In the genomic region with DNA sequence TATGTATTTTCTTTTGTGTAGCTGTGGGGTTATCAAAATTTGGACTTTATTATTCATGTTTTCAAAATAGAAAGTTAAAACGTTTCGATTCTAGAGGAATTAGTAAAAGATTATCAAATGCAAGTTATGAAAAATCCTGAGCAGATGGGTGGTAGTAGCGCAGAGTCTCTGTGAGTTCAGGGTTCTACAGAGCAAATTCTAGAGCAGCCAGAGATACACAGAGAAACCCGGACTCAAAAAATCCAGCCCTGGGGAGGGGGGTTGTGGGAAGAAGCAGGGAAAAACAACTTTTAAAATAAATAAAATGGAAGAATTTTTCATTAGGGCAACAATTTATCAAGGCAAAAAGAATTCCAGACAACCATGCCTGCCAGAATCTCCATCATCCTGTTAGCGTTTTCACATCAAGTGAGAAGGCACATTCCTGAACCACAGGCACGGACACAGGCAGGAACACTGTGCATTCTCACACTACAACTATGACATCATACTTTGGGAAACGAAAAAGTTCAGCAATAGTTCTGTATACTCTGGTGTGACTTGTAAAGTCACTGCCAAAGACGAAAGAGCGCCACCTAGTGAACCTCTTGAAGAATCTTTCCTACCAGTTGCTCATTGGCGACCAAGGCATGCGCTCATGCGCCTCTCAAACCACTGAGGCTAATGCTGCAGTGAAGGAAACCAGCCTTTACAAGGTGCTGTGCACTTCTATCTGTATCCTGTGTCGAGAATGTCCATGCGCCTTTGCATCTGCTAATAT, we compare ENCODE assay signal across 9 mouse cellular contexts. TPM values are rescaled to one million over a fixed set of nuclear protein-coding genes. Genes with fewer than 3 reads are reported as not detected.
A peak's percentile ranks its signal among the peaks of the same experiment; 100 is the strongest.
DNase-seq lines count a peak whose midpoint lies in the region; ATAC-seq and TF ChIP-seq lines count a peak whose summit lies in the region.
"Had no signal": no experiment of that assay in that cellular context is flagged by ENCODE, and none has a peak within 500 bp of the region (broad histone marks: within the 10 kb centered on the region; RNA-seq: fewer than 3 reads in every experiment).

No protein-coding gene starts in this region.

- TF ChIP-seq CTCF in intestine, postnatal 0 days (IDR thresholded peaks at IDR 0.05; ENCODE audit: low read depth) = peak; percentile 79

- WGBS in intestine, postnatal 0 days = 21% methylated on average over 14 of the region's 14 CpGs
- WGBS in limb, embryonic 13.5 days = 28% methylated on average over 14 of the region's 14 CpGs
- 25% methylated on average over 14 of the region's 14 CpGs for WGBS in midbrain, embryonic 16.5 days

- H3K27me3 ChIP-seq in intestine, postnatal 0 days (replicated peaks; ENCODE audit: control insufficient read depth, insufficient read depth, low read length) = no peaks in the 10 kb centered on the region
- no peaks in the 10 kb centered on the region for H3K27me3 ChIP-seq in limb, embryonic 13.5 days
- H3K27me3 ChIP-seq in midbrain, embryonic 16.5 days (ENCODE audit: control insufficient read depth, insufficient read depth, low read depth, low read length) = no peaks in the 10 kb centered on the region

- no peak overlapping the region for H3K27ac ChIP-seq in intestine, postnatal 0 days (ENCODE audit: low read depth, low read length)
- no peak overlapping the region for H3K27ac ChIP-seq in limb, embryonic 13.5 days
- H3K27ac ChIP-seq in midbrain, embryonic 16.5 days (ENCODE audit: low read length) = no peak overlapping the region

- H3K4me2 ChIP-seq in intestine, postnatal 0 days (replicated peaks; ENCODE audit: low read depth) = no peak overlapping the region
- peak overlapping the region; percentile 28; the same call in 1 of the 2 replicates for H3K4me2 ChIP-seq in limb, embryonic 13.5 days (replicated peaks)
- no peak overlapping the region for H3K4me2 ChIP-seq in midbrain, embryonic 16.5 days (ENCODE audit: low read length)

- H3K9me3 ChIP-seq in intestine, postnatal 0 days (ENCODE audit: control insufficient read depth) = no peaks in the 10 kb centered on the region
- H3K9me3 ChIP-seq in limb, embryonic 13.5 days = no peaks in the 10 kb centered on the region
- no peaks in the 10 kb centered on the region for H3K9me3 ChIP-seq in midbrain, embryonic 16.5 days (replicated peaks; ENCODE audit: control insufficient read depth, low read length, poor library complexity, severe bottlenecking)

- DNase-seq in urinary bladder, postnatal 25 days (ENCODE audit: low spot score) = peak; percentile 19
- no peak for DNase-seq in urinary bladder, adult 2 months (ENCODE audit: low spot score)
- peak; percentile 93 for DNase-seq in embryo, embryonic 10.5 days (ENCODE audit: low spot score)
- no peak for DNase-seq in spleen, postnatal 36 days (ENCODE audit: low spot score in 2 of 2)

- no peaks in the 10 kb centered on the region for H3K4me1 ChIP-seq in intestine, postnatal 0 days (replicated peaks; ENCODE audit: control insufficient read depth, insufficient read depth, low read length)
- no peaks in the 10 kb centered on the region for H3K4me1 ChIP-seq in limb, embryonic 13.5 days
- H3K4me1 ChIP-seq in midbrain, embryonic 16.5 days (ENCODE audit: control insufficient read depth, insufficient read depth, low read length) = peaks cover 3% of the 10 kb centered on the region; the same call in 1 of the 2 replicates

- H3K4me3 ChIP-seq in intestine, postnatal 0 days (ENCODE audit: low read depth, low read length) = no peak overlapping the region
- H3K4me3 ChIP-seq in limb, embryonic 13.5 days = no peak overlapping the region
- H3K4me3 ChIP-seq in midbrain, embryonic 16.5 days (ENCODE audit: low read depth, low read length) = no peak overlapping the region
- H3K4me3 ChIP-seq: erythroblast, embryonic 14.5 days had no signal

- H3K36me3 ChIP-seq in intestine, postnatal 0 days (ENCODE audit: control insufficient read depth, insufficient read depth) = no peaks in the 10 kb centered on the region
- no peaks in the 10 kb centered on the region for H3K36me3 ChIP-seq in limb, embryonic 13.5 days
- no peaks in the 10 kb centered on the region for H3K36me3 ChIP-seq in midbrain, embryonic 16.5 days (ENCODE audit: control insufficient read depth, insufficient read depth, low read length)

- H3K9ac ChIP-seq in intestine, postnatal 0 days (ENCODE audit: low read depth, low read length) = no peak overlapping the region
- no peak overlapping the region for H3K9ac ChIP-seq in limb, embryonic 13.5 days
- H3K9ac ChIP-seq in midbrain, embryonic 16.5 days (ENCODE audit: low read depth, low read length) = no peak overlapping the region

- ATAC-seq in granulocyte monocyte progenitor cell, adult 5-6 weeks (replicated peaks; ENCODE audit: poor library complexity, severe bottlenecking) = peak; percentile 50
- peak; percentile 49 for ATAC-seq in intestine, postnatal 0 days
- ATAC-seq in limb, embryonic 13.5 days (ENCODE audit: low FRiP score, low read depth) = peak; percentile 94
- peak; percentile 87 for ATAC-seq in midbrain, embryonic 16.5 days

RNA-seq across cellular contexts. Expression of a gene that starts 40.3 kb away (rescaled TPM):
- polyA plus RNA-seq in urinary bladder, adult 2 months (2012; rRNA removed) = not detected in 2 replicates
- not detected in 2 replicates for total RNA-seq in granulocyte monocyte progenitor cell, adult 5-6 weeks (2014; fragmentation: Nextera tagmentation)
- total RNA-seq in granulocyte monocyte progenitor cell, adult 5-6 weeks (2017) = not detected in 2 replicates
- not detected in 2 replicates for polyA plus RNA-seq in intestine, postnatal 0 days (2015; fragmentation: Nextera tagmentation; extraction: Ambion mirVana)
- polyA plus RNA-seq in limb, embryonic 13.5 days (2015; fragmentation: Nextera tagmentation; extraction: Ambion mirVana) = not detected in 2 replicates
- 0.11 and 0.14 TPM in 2 replicates for polyA plus RNA-seq in midbrain, embryonic 16.5 days (2015; fragmentation: Nextera tagmentation; extraction: Ambion mirVana)
- polyA plus RNA-seq: erythroblast, embryonic 14.5 days had no signal

Comparison
In these comparisons a context has a peak if more than half of its experiments do, and no peak if none do; other contexts are left out.
1. DNase-seq: peak in urinary bladder, postnatal 25 days (single experiment) and embryo, embryonic 10.5 days (single experiment); none in urinary bladder, adult 2 months (single experiment) and spleen, postnatal 36 days (0 of 2).
2. Peak in every context shown above with its lines, with median percentiles within 50 percentile points of each other: ATAC-seq.